ENCODE assay signal across 10 mouse cellular contexts in genomic region chr6:119313588-119314375, GRCm38 (mm10). TPM values are rescaled to one million over a fixed set of nuclear protein-coding genes. Genes with fewer than 3 reads are reported as not detected.
DNase-seq lines count a peak whose midpoint lies in the region; ATAC-seq and TF ChIP-seq lines count a peak whose summit lies in the region.
"Had no signal": no experiment of that assay in that cellular context is flagged by ENCODE, and none has a peak within 500 bp of the region (broad histone marks: within the 10 kb centered on the region; RNA-seq: fewer than 3 reads in every experiment).

No protein-coding gene starts in this region.

- WGBS in embryonic facial prominence, embryonic 13.5 days: 55% methylated on average over 14 of the region's 14 CpGs
- WGBS in hindbrain, embryonic 14.5 days: 35% methylated on average over 14 of the region's 14 CpGs
- 50% methylated on average over 14 of the region's 14 CpGs for WGBS in midbrain, embryonic 13.5 days
- 47% methylated on average over 14 of the region's 14 CpGs for WGBS in intestine, embryonic 15.5 days

- H3K4me3 ChIP-seq in left cerebral cortex, adult 2 months: no peak overlapping the region
- H3K4me3 ChIP-seq in embryonic facial prominence, embryonic 13.5 days: no peak overlapping the region
- no peak overlapping the region for H3K4me3 ChIP-seq in hindbrain, embryonic 14.5 days (replicated peaks; ENCODE audit: low read length)
- no peak overlapping the region for H3K4me3 ChIP-seq in midbrain, embryonic 13.5 days (replicated peaks)
- no peak overlapping the region for H3K4me3 ChIP-seq in intestine, embryonic 15.5 days (replicated peaks)

- ATAC-seq in embryonic facial prominence, embryonic 13.5 days (ENCODE audit: insufficient number of reproducible peaks, insufficient read depth, low FRiP score, low TSS enrichment, low read depth): peak; percentile 34; the same call in 1 of the 2 replicates
- peak; percentile 79 for ATAC-seq in hindbrain, embryonic 14.5 days (ENCODE audit: low FRiP score)
- peak; percentile 81 for ATAC-seq in midbrain, embryonic 13.5 days
- no peak for ATAC-seq in intestine, embryonic 15.5 days

- H3K4me2 ChIP-seq in embryonic facial prominence, embryonic 13.5 days: no peak overlapping the region
- no peak overlapping the region for H3K4me2 ChIP-seq in hindbrain, embryonic 14.5 days (replicated peaks)
- H3K4me2 ChIP-seq in midbrain, embryonic 13.5 days (replicated peaks): no peak overlapping the region
- H3K4me2 ChIP-seq in intestine, embryonic 15.5 days (replicated peaks): no peak overlapping the region

- H3K27me3 ChIP-seq in embryonic facial prominence, embryonic 13.5 days: peaks cover 3% of the 10 kb centered on the region; the same call in 1 of the 2 replicates
- H3K27me3 ChIP-seq in hindbrain, embryonic 14.5 days (ENCODE audit: control insufficient read depth, insufficient read depth, low read length): no peaks in the 10 kb centered on the region
- no peaks in the 10 kb centered on the region for H3K27me3 ChIP-seq in midbrain, embryonic 13.5 days
- H3K27me3 ChIP-seq in intestine, embryonic 15.5 days (replicated peaks): 0 out of 2 replicates have a peak, but pooled peaks cover 2% of the 10 kb centered on the region

- no peak for TF ChIP-seq CTCF in left cerebral cortex, adult 2 months (IDR thresholded peaks at IDR 0.05)

- peaks cover 4% of the 10 kb centered on the region; the same call in 1 of the 2 replicates for H3K4me1 ChIP-seq in embryonic facial prominence, embryonic 13.5 days
- H3K4me1 ChIP-seq in hindbrain, embryonic 14.5 days (replicated peaks; ENCODE audit: control insufficient read depth, insufficient read depth, low read length): peaks cover 23% of the 10 kb centered on the region
- peaks cover 21% of the 10 kb centered on the region for H3K4me1 ChIP-seq in midbrain, embryonic 13.5 days (replicated peaks)
- H3K4me1 ChIP-seq in intestine, embryonic 15.5 days (replicated peaks): no peaks in the 10 kb centered on the region

- H3K27ac ChIP-seq in left cerebral cortex, adult 2 months: peak overlapping the region; percentile 83
- no peak overlapping the region for H3K27ac ChIP-seq in embryonic facial prominence, embryonic 13.5 days
- peak overlapping the region; percentile 60 for H3K27ac ChIP-seq in hindbrain, embryonic 14.5 days
- peak overlapping the region; percentile 72 for H3K27ac ChIP-seq in midbrain, embryonic 13.5 days
- H3K27ac ChIP-seq in intestine, embryonic 15.5 days: no peak overlapping the region

- H3K9me3 ChIP-seq in embryonic facial prominence, embryonic 13.5 days: no peaks in the 10 kb centered on the region
- no peaks in the 10 kb centered on the region for H3K9me3 ChIP-seq in hindbrain, embryonic 14.5 days (ENCODE audit: control insufficient read depth, low read length)
- no peaks in the 10 kb centered on the region for H3K9me3 ChIP-seq in midbrain, embryonic 13.5 days
- H3K9me3 ChIP-seq in intestine, embryonic 15.5 days: no peaks in the 10 kb centered on the region

- peak in 1 of 2 experiments; percentile 61 for DNase-seq in left cerebral cortex, adult 2 months (ENCODE audit: extremely low spot score in 1 of 2, low spot score in 2 of 2)
- no peak for DNase-seq in left cerebral cortex, postnatal 4 days
- peak; percentile 61 for DNase-seq in hindbrain, embryonic 14.5 days (ENCODE audit: low spot score)
- DNase-seq in retina, postnatal 1 day: no peak
- no peak for DNase-seq in lung, postnatal 10 days
- DNase-seq: heart, adult 18-20 months had no signal

- H3K9ac ChIP-seq in embryonic facial prominence, embryonic 13.5 days: no peak overlapping the region
- no peak overlapping the region for H3K9ac ChIP-seq in hindbrain, embryonic 14.5 days
- H3K9ac ChIP-seq in midbrain, embryonic 13.5 days (replicated peaks): peak overlapping the region; percentile 45; the same call in 1 of the 2 replicates
- no peak overlapping the region for H3K9ac ChIP-seq in intestine, embryonic 15.5 days

- H3K36me3 ChIP-seq in embryonic facial prominence, embryonic 13.5 days: no peaks in the 10 kb centered on the region
- H3K36me3 ChIP-seq in hindbrain, embryonic 14.5 days (replicated peaks; ENCODE audit: control insufficient read depth, insufficient read depth): 0 out of 2 replicates have a peak, but pooled peaks cover 5% of the 10 kb centered on the region
- H3K36me3 ChIP-seq in midbrain, embryonic 13.5 days: no peaks in the 10 kb centered on the region
- no peaks in the 10 kb centered on the region for H3K36me3 ChIP-seq in intestine, embryonic 15.5 days

- intact Hi-C loops in left cerebral cortex, adult 2 months (cut with DNase I): no loop called here
- intact Hi-C loops in left cerebral cortex, postnatal 4 days (cut with DNase I): no loop called here

RNA-seq across cellular contexts. Expression of gene Lrtm2, which starts 16.8 kb away (rescaled TPM):
- 10 to 100 TPM; 60.5 to 63.9 TPM for total RNA-seq in left cerebral cortex, adult 2 months (2021)
- 10 to 100 TPM; 21.5 to 22.5 TPM for total RNA-seq in left cerebral cortex, postnatal 4 days (2021)
- polyA plus RNA-seq in embryonic facial prominence, embryonic 13.5 days (2015; fragmentation: Nextera tagmentation; extraction: Ambion mirVana): not detected in 2 replicates
- 7.8 and 13.2 TPM in 2 replicates for polyA plus RNA-seq in hindbrain, embryonic 14.5 days (2014; fragmentation: Nextera tagmentation; extraction: Ambion mirVana)
- polyA plus RNA-seq in midbrain, embryonic 13.5 days (2015; fragmentation: Nextera tagmentation; extraction: Ambion mirVana): 3.6 and 3.8 TPM in 2 replicates
- polyA plus RNA-seq in intestine, embryonic 15.5 days (2015; fragmentation: Nextera tagmentation; extraction: Ambion mirVana): 0.29 and 0.49 TPM in 2 replicates
- total RNA-seq: megakaryocyte, adult 5-6 weeks had no signal

Comparison
In these comparisons a context has a peak if more than half of its experiments do, and no peak if none do; other contexts are left out.
1. H3K27ac ChIP-seq: peak in left cerebral cortex, adult 2 months (single experiment), hindbrain, embryonic 14.5 days (single experiment) and midbrain, embryonic 13.5 days (single experiment); none in embryonic facial prominence, embryonic 13.5 days (single experiment) and intestine, embryonic 15.5 days (single experiment).